ENCODE assay signal across 8 mouse cellular contexts in genomic region chr7:128379162-128379805, GRCm38 (mm10). TPM values are rescaled to one million over a fixed set of nuclear protein-coding genes. Genes with fewer than 3 reads are reported as not detected.
DNase-seq lines count a peak whose midpoint lies in the region; ATAC-seq and TF ChIP-seq lines count a peak whose summit lies in the region.
"Had no signal": no experiment of that assay in that cellular context is flagged by ENCODE, and none has a peak within 500 bp of the region (broad histone marks: within the 10 kb centered on the region; RNA-seq: fewer than 3 reads in every experiment).

No protein-coding gene starts in this region.

- H3K4me3 ChIP-seq in lung, embryonic 14.5 days (ENCODE audit: low read depth, low read length) = no peak overlapping the region
- no peak overlapping the region for H3K4me3 ChIP-seq in intestine, postnatal 0 days (ENCODE audit: low read depth, low read length)
- H3K4me3 ChIP-seq in stomach, embryonic 14.5 days (ENCODE audit: low read depth, low read length) = no peak overlapping the region
- H3K4me3 ChIP-seq: limb, embryonic 15.5 days had no signal

- peak; percentile 63 for DNase-seq in lung, embryonic 14.5 days
- DNase-seq in lung, postnatal 25 days (ENCODE audit: low spot score) = no peak
- DNase-seq in heart, adult 9 months (ENCODE audit: low spot score in 2 of 2) = peak; percentile 28 to 56
- no peak for DNase-seq in urinary bladder, adult 2 months (ENCODE audit: low spot score)
- DNase-seq in kidney, adult 8-10 months = no peak

- H3K9me3 ChIP-seq in lung, embryonic 14.5 days (ENCODE audit: low read depth, low read length) = no peaks in the 10 kb centered on the region
- no peaks in the 10 kb centered on the region for H3K9me3 ChIP-seq in intestine, postnatal 0 days (ENCODE audit: control insufficient read depth)
- no peaks in the 10 kb centered on the region for H3K9me3 ChIP-seq in stomach, embryonic 14.5 days (ENCODE audit: control insufficient read depth, low read depth, low read length)
- H3K9me3 ChIP-seq: limb, embryonic 15.5 days had no signal

- ATAC-seq in lung, embryonic 14.5 days (ENCODE audit: insufficient read depth) = peak; percentile 57; the same call in 1 of the 2 replicates
- no peak for ATAC-seq in intestine, postnatal 0 days
- peak; percentile 58; the same call in 1 of the 2 replicates for ATAC-seq in stomach, embryonic 14.5 days (ENCODE audit: insufficient number of reproducible peaks, insufficient read depth, low FRiP score, low read depth)

- H3K4me2 ChIP-seq in lung, embryonic 14.5 days = peak overlapping the region; percentile 35; the same call in 1 of the 2 replicates
- H3K4me2 ChIP-seq in intestine, postnatal 0 days (replicated peaks; ENCODE audit: low read depth) = 0 out of 2 replicates have a peak overlapping the region, but pooled peaks have one; percentile 13
- no peak overlapping the region for H3K4me2 ChIP-seq in stomach, embryonic 14.5 days (replicated peaks; ENCODE audit: low read depth, low read length)
- H3K4me2 ChIP-seq: limb, embryonic 15.5 days had no signal

- H3K9ac ChIP-seq in lung, embryonic 14.5 days = no peak overlapping the region; the same call in 1 of the 2 replicates
- no peak overlapping the region for H3K9ac ChIP-seq in intestine, postnatal 0 days (ENCODE audit: low read depth, low read length)
- H3K9ac ChIP-seq in stomach, embryonic 14.5 days (replicated peaks; ENCODE audit: low read depth, low read length) = no peak overlapping the region
- H3K9ac ChIP-seq: limb, embryonic 15.5 days had no signal

- WGBS in lung, embryonic 14.5 days = 45% methylated on average over 16 of the region's 16 CpGs
- 53% methylated on average over 16 of the region's 16 CpGs for WGBS in intestine, postnatal 0 days
- 48% methylated on average over 16 of the region's 16 CpGs for WGBS in stomach, embryonic 14.5 days

- H3K27ac ChIP-seq in lung, embryonic 14.5 days (ENCODE audit: low read depth) = peak overlapping the region; percentile 19; the same call in 1 of the 2 replicates
- no peak overlapping the region for H3K27ac ChIP-seq in intestine, postnatal 0 days (ENCODE audit: low read depth, low read length)
- H3K27ac ChIP-seq in stomach, embryonic 14.5 days (ENCODE audit: low read length) = peak overlapping the region; percentile 71; the same call in 1 of the 2 replicates
- H3K27ac ChIP-seq: limb, embryonic 15.5 days had no signal

- TF ChIP-seq CTCF in lung, embryonic 14.5 days (IDR thresholded peaks at IDR 0.05; ENCODE audit: low read depth) = no peak
- TF ChIP-seq CTCF in intestine, postnatal 0 days (IDR thresholded peaks at IDR 0.05; ENCODE audit: low read depth) = no peak

- no peaks in the 10 kb centered on the region for H3K4me1 ChIP-seq in lung, embryonic 14.5 days (ENCODE audit: insufficient read depth)
- no peaks in the 10 kb centered on the region; the same call in 1 of the 2 replicates for H3K4me1 ChIP-seq in intestine, postnatal 0 days (replicated peaks; ENCODE audit: control insufficient read depth, insufficient read depth, low read length)
- H3K4me1 ChIP-seq in stomach, embryonic 14.5 days (ENCODE audit: control insufficient read depth, insufficient read depth, low read length) = peaks cover 13% of the 10 kb centered on the region; the same call in 1 of the 2 replicates

- no peaks in the 10 kb centered on the region for H3K36me3 ChIP-seq in lung, embryonic 14.5 days (ENCODE audit: insufficient read depth)
- no peaks in the 10 kb centered on the region for H3K36me3 ChIP-seq in intestine, postnatal 0 days (ENCODE audit: control insufficient read depth, insufficient read depth)
- H3K36me3 ChIP-seq in stomach, embryonic 14.5 days (ENCODE audit: control insufficient read depth, insufficient read depth, low read length) = no peaks in the 10 kb centered on the region
- H3K36me3 ChIP-seq: limb, embryonic 15.5 days had no signal

- H3K27me3 ChIP-seq in lung, embryonic 14.5 days (ENCODE audit: insufficient read depth, low read length) = no peaks in the 10 kb centered on the region
- no peaks in the 10 kb centered on the region for H3K27me3 ChIP-seq in intestine, postnatal 0 days (replicated peaks; ENCODE audit: control insufficient read depth, insufficient read depth, low read length)
- H3K27me3 ChIP-seq in stomach, embryonic 14.5 days (ENCODE audit: control insufficient read depth, insufficient read depth, low read length) = no peaks in the 10 kb centered on the region
- H3K27me3 ChIP-seq: limb, embryonic 15.5 days had no signal

RNA-seq across cellular contexts. Expression of gene Rgs10, which starts 39.3 kb away (rescaled TPM):
- polyA plus RNA-seq in lung, embryonic 14.5 days (2014; fragmentation: Nextera tagmentation; extraction: Ambion mirVana) = 31.1 and 31.2 TPM in 2 replicates
- polyA plus RNA-seq in intestine, postnatal 0 days (2015; fragmentation: Nextera tagmentation; extraction: Ambion mirVana) = 20.9 and 23.8 TPM in 2 replicates
- 32.6 TPM in 2 replicates for polyA plus RNA-seq in stomach, embryonic 14.5 days (2014; fragmentation: Nextera tagmentation; extraction: Ambion mirVana)
- 35.7 and 36.2 TPM in 2 replicates for polyA plus RNA-seq in urinary bladder, adult 2 months (2012; rRNA removed)

Comparison
In these comparisons a context has a peak if more than half of its experiments do, and no peak if none do; other contexts are left out.
1. DNase-seq: peak in lung, embryonic 14.5 days (single experiment) and heart, adult 9 months (2 of 2); none in lung, postnatal 25 days (single experiment), urinary bladder, adult 2 months (single experiment) and kidney, adult 8-10 months (0 of 2).